Mouse (Mus musculus) heart, embryonic 13.5 days (tissue): ENCODE data around the gene Rprd2. TPM values are rescaled to one million over a fixed set of nuclear protein-coding genes. Genes with fewer than 3 reads are reported as not detected.

Source experiments
- ATAC-seq: fragments of 200-750 bp; cut with Nextera tagmentation; 2 replicates; pipeline ENCODE4 v1.8.0; 2017; ENCODE audit warnings: moderate TSS enrichment; ENCODE audit not compliant: insufficient number of reproducible peaks, low FRiP score, low TSS enrichment; ENCODE audit errors: extremely low read depth
- H3K27ac ChIP-seq: fragments of 300-500 bp; sonication (generic); replicated peaks from 2 replicates; pipeline ENCODE4 v1.5.1; 2015; ENCODE audit warnings: moderate library complexity, mild to moderate bottlenecking, inconsistent platforms
- H3K27me3 ChIP-seq: fragments of 300-500 bp; sonication (generic); replicated peaks from 2 replicates; pipeline ENCODE4 v1.6.1; 2015; ENCODE audit warnings: mild to moderate bottlenecking, inconsistent platforms
- H3K36me3 ChIP-seq: fragments of 300-500 bp; sonication (generic); 2 replicates; pipeline ENCODE4 v1.6.1; 2015; ENCODE audit warnings: mild to moderate bottlenecking, inconsistent platforms
- H3K4me1 ChIP-seq: fragments of 300-500 bp; sonication (generic); 2 replicates; pipeline ENCODE4 v1.6.1; 2015; ENCODE audit warnings: inconsistent platforms
- H3K4me2 ChIP-seq: fragments of 300-500 bp; sonication (generic); 2 replicates; pipeline ENCODE4 v1.6.1; 2015; ENCODE audit warnings: inconsistent platforms, mild to moderate bottlenecking, moderate library complexity
- H3K4me3 ChIP-seq: fragments of 300-500 bp; sonication (generic); 2 replicates; pipeline ENCODE4 v1.5.1; 2015; ENCODE audit warnings: moderate library complexity, mild to moderate bottlenecking, inconsistent platforms
- H3K9ac ChIP-seq: fragments of 300-500 bp; sonication (generic); 2 replicates; pipeline ENCODE4 v1.6.1; 2015; ENCODE audit warnings: inconsistent platforms, mild to moderate bottlenecking, moderate library complexity
- H3K9me3 ChIP-seq: fragments of 300-500 bp; sonication (generic); 2 replicates; pipeline ENCODE4 v1.6.1; 2016; ENCODE audit warnings: inconsistent platforms
- WGBS: fragments of 180-500 bp; shearing (Covaris S2); methylation state at CpG from one replicate; pipeline ENCODE4 v1.1.7; 2015; ENCODE audit warnings: mixed read lengths; 5-methylcytosine and 5-hydroxymethylcytosine counted together
- microRNA-seq: library from miRNA; unstranded; fragments of <30 nt; microRNA quantifications from one replicate; pipeline ENCODE4, GENCODE M21; 2016
- polyA plus RNA-seq: library from polyadenylated mRNA; unstranded; fragments of >200 nt; fragmentation: Nextera tagmentation; extraction: Ambion mirVana; gene quantifications from 2 replicates; pipeline ENCODE4 v1.2.1, GENCODE M21; 2015

The Rprd2 gene
- polyA plus RNA-seq, 1 experiment from 2014 or later, result 17.1 TPM

GRCm38 (mm10) chr3:95716075-95716474 lies 102.6 kb downstream of the Rprd2 start:
- Histone ChIP-seq H3K36me3 (peaks cover 4% of the 10 kb centered on the region; the same call in 1 of the 2 replicates), H3K27me3 (no peaks in the 10 kb centered on the region), H3K27ac (no peak overlapping the region), H3K4me3 (no peak overlapping the region), H3K9me3 (peaks cover 7% of the 10 kb centered on the region), H3K4me1 (0 out of 2 replicates have a peak, but pooled peaks cover 2% of the 10 kb centered on the region), H3K4me2 (no peak overlapping the region), H3K9ac (no peak overlapping the region)
- 92% methylated on average over 1 of the region's 1 CpGs for WGBS
- ATAC-seq, result no peak

Small RNAs within 50 kb of the gene (microRNA-seq; reads per million reads assigned to microRNA genes)
- gene Mir7014, result not detected

Other genes starting within 250 kb of the Rprd2 start
- 23.3 and 24.7 TPM in 2 replicates for gene Golph3l, start 229.9 kb downstream of the Rprd2 start, polyA plus RNA-seq
- 46.5 and 53.1 TPM in 2 replicates for gene Ensa, start 193.9 kb downstream of the Rprd2 start, polyA plus RNA-seq
- gene Mcl1, start 160.1 kb downstream of the Rprd2 start, polyA plus RNA-seq, result 36.0 and 36.2 TPM in 2 replicates
- 4.8 and 7.3 TPM in 2 replicates for gene Adamtsl4, start 130.9 kb downstream of the Rprd2 start, polyA plus RNA-seq
- gene Ecm1, start 79.3 kb downstream of the Rprd2 start, polyA plus RNA-seq, result 61.1 and 68.7 TPM in 2 replicates
- 39.5 and 40.0 TPM in 2 replicates for gene Tars2, start 58.7 kb downstream of the Rprd2 start, polyA plus RNA-seq
- gene Prpf3, start 37.0 kb upstream of the Rprd2 start, polyA plus RNA-seq, result 25.0 and 29.1 TPM in 2 replicates
- gene Mrps21, start 52.7 kb upstream of the Rprd2 start, polyA plus RNA-seq, result 362 and 399 TPM in 2 replicates
- 5.7 and 6.2 TPM in 2 replicates for gene Ciart, start 63.4 kb upstream of the Rprd2 start, polyA plus RNA-seq
- gene BC028528, start 73.1 kb upstream of the Rprd2 start, polyA plus RNA-seq, result 38.1 and 41.8 TPM in 2 replicates
- 28.8 and 33.9 TPM in 2 replicates for gene Aph1a, start 75.1 kb upstream of the Rprd2 start, polyA plus RNA-seq
- 26.1 and 31.5 TPM in 2 replicates for gene Car14, start 85.8 kb upstream of the Rprd2 start, polyA plus RNA-seq
- 164 and 182 TPM in 2 replicates for gene Anp32e, start 110.4 kb upstream of the Rprd2 start, polyA plus RNA-seq
- 59.2 and 64.8 TPM in 2 replicates for gene Plekho1, start 177.1 kb upstream of the Rprd2 start, polyA plus RNA-seq
- 33.6 and 34.9 TPM in 2 replicates for gene Vps45, start 239.6 kb upstream of the Rprd2 start, polyA plus RNA-seq